Mouse (Mus musculus): ENCODE measurements around the gene Tesk1. TPM values are rescaled to one million over a fixed set of nuclear protein-coding genes. Genes with fewer than 3 reads are reported as not detected.

Tesk1 gene
- total and polyA plus RNA-seq, 3 experiments, result 1.9 to 6.0 (median 4.5) TPM

GRCm38 (mm10) chr4:43478906-43479832, 37.4 kb downstream of the Tesk1 start (continued):
- peak; percentile 70; the same call in 1 of the 2 replicates for TF ChIP-seq MAZ (IDR thresholded peaks at IDR 0.05; ENCODE audit: low read depth, low read length)
- TF ChIP-seq GABPA (IDR thresholded peaks at IDR 0.05; ENCODE audit: insufficient replicate concordance, low read depth, low read length), result no peak
- TF ChIP-seq NELFE (IDR thresholded peaks at IDR 0.05; ENCODE audit: low read depth, low read length), result no peak
- no peak for TF ChIP-seq PAX5 (IDR thresholded peaks at IDR 0.05; ENCODE audit: low read length)
- TF ChIP-seq USF1 (IDR thresholded peaks at IDR 0.05; ENCODE audit: low read depth, low read length), result no peak
- no peak for TF ChIP-seq MAFK (IDR thresholded peaks at IDR 0.05; ENCODE audit: insufficient replicate concordance, low read length)
- TF ChIP-seq HCFC1 (IDR thresholded peaks at IDR 0.05; ENCODE audit: low read depth, low read length), result no peak

GRCm38 (mm10) chr4:43480985-43481384, 39.2 kb downstream of the Tesk1 start:
- Histone ChIP-seq H3K4me1 (ENCODE audit: control insufficient read depth in 1 of 2, insufficient read depth in 2 of 2) (peaks cover 10 to 42% of the 10 kb centered on the region in 2 experiments), H3K79me2 (replicated peaks; ENCODE audit: control insufficient read depth, extremely low read depth, insufficient read depth, poor library complexity, severe bottlenecking) (no peaks in the 10 kb centered on the region)
- DNase-seq (ENCODE audit: extremely low read depth), result no peak

GRCm38 (mm10) chr4:43481894-43482456, 40.2 kb downstream of the Tesk1 start:
- Histone ChIP-seq H3K4me3 (replicated peaks in 1 of 3; ENCODE audit: low read depth in 2 of 3, low read length in 2 of 3, poor library complexity in 1 of 3) (peak overlapping the region in 1 of 3 experiments; percentile 58), H3K27me3 (replicated peaks) (no peaks in the 10 kb centered on the region), H3K27ac (ENCODE audit: insufficient read depth, low read depth) (no peak overlapping the region), H3K79me2 (replicated peaks; ENCODE audit: control insufficient read depth, extremely low read depth, insufficient read depth, poor library complexity, severe bottlenecking) (no peaks in the 10 kb centered on the region), H3K9me3 (replicated peaks; ENCODE audit: low read length) (peaks cover 3% of the 10 kb centered on the region), H3K4me2 (ENCODE audit: insufficient read depth, low read depth, poor library complexity, severe bottlenecking) (no peak overlapping the region), H3K9ac (ENCODE audit: insufficient read depth, low read depth) (no peak overlapping the region), H3K36me3 (replicated peaks in 1 of 2; ENCODE audit: control insufficient read depth in 1 of 2, insufficient read depth in 1 of 2, low read length in 1 of 2) (no peaks in the 10 kb centered on the region), H3K4me1 (ENCODE audit: control insufficient read depth in 1 of 2, insufficient read depth in 2 of 2) (peaks cover 10 to 36% of the 10 kb centered on the region in 2 experiments)
- TF ChIP-seq ETS1 (conservative IDR thresholded peaks at IDR 0.05; ENCODE audit: low read depth, low read length), result 0 out of 2 replicates have a peak, but pooled peaks have one; percentile 17
- TF ChIP-seq TCF12 (IDR thresholded peaks at IDR 0.05; ENCODE audit: low read depth, low read length), result no peak
- peak; percentile 88 for TF ChIP-seq ZNF384 (IDR thresholded peaks at IDR 0.05; ENCODE audit: low read depth, low read length)
- DNase-seq (ENCODE audit: extremely low read depth), result peak; percentile 45
- in situ Hi-C loops (cut with MboI; ENCODE audit: low pct_ligation_motif_present, low pct_unique_long_range_greater_than_20kb, low sequenced_read_pairs), result loop anchor here (5.0 kb wide), 1 partner anchor 40 kb away; the partner anchor contains the start of gene Tesk1
- dilution Hi-C loops (cut with MboI; ENCODE audit: extremely low pct_ligation_motif_present, extremely low pct_unique_long_range_greater_than_20kb, low sequenced_read_pairs), result no loop called here

More at GRCm38 (mm10) chr4:43480985-43481384, 39.2 kb downstream of the Tesk1 start:
- TF ChIP-seq SMC3 (IDR thresholded peaks at IDR 0.05; ENCODE audit: low read depth, low read length), result no peak
- no peak for TF ChIP-seq E2F4 (IDR thresholded peaks at IDR 0.05; ENCODE audit: insufficient replicate concordance, low read depth, low read length)
- no peak for TF ChIP-seq NELFE (IDR thresholded peaks at IDR 0.05; ENCODE audit: low read depth, low read length)
- no peak for TF ChIP-seq POLR2AphosphoS2 (IDR thresholded peaks at IDR 0.05; ENCODE audit: low read depth, low read length)
- no peak for TF ChIP-seq KAT2A (IDR thresholded peaks at IDR 0.05; ENCODE audit: insufficient replicate concordance, low read length)
- no peak for TF ChIP-seq CTCF (conservative IDR thresholded peaks at IDR 0.05 in 1 of 2, IDR thresholded peaks at IDR 0.05 in 1 of 2; ENCODE audit: low read depth in 2 of 2, low read length in 2 of 2)
- no peak for TF ChIP-seq MYC (IDR thresholded peaks at IDR 0.05; ENCODE audit: low read depth, low read length)
- no peak for TF ChIP-seq MEF2A (IDR thresholded peaks at IDR 0.05; ENCODE audit: borderline replicate concordance, low read depth, low read length)
- TF ChIP-seq ELF1 (IDR thresholded peaks at IDR 0.05; ENCODE audit: low read depth, low read length), result no peak
- no peak for TF ChIP-seq MXI1 (IDR thresholded peaks at IDR 0.05; ENCODE audit: low read depth, low read length)
- TF ChIP-seq MAZ (IDR thresholded peaks at IDR 0.05; ENCODE audit: low read depth, low read length), result no peak
- TF ChIP-seq RCOR1 (conservative IDR thresholded peaks at IDR 0.05; ENCODE audit: low read depth, low read length), result no peak
- TF ChIP-seq NRF1 (IDR thresholded peaks at IDR 0.05; ENCODE audit: low read depth, low read length), result no peak
- no peak for TF ChIP-seq SIN3A (IDR thresholded peaks at IDR 0.05; ENCODE audit: low read length)
- TF ChIP-seq GABPA (IDR thresholded peaks at IDR 0.05; ENCODE audit: insufficient replicate concordance, low read depth, low read length), result no peak
- H3K27ac ChIP-seq (ENCODE audit: insufficient read depth, low read depth), result no peak overlapping the region
- in situ Hi-C loops (cut with MboI; ENCODE audit: low pct_ligation_motif_present, low pct_unique_long_range_greater_than_20kb, low sequenced_read_pairs), result loop anchor here (5.0 kb wide), 1 partner anchor 39 kb away; the partner anchor contains the start of gene Tesk1
- no peak overlapping the region for H3K9ac ChIP-seq (ENCODE audit: insufficient read depth, low read depth)
- no peaks in the 10 kb centered on the region for H3K27me3 ChIP-seq (replicated peaks)
- dilution Hi-C loops (cut with MboI; ENCODE audit: extremely low pct_ligation_motif_present, extremely low pct_unique_long_range_greater_than_20kb, low sequenced_read_pairs), result no loop called here
- peaks cover 3% of the 10 kb centered on the region for H3K9me3 ChIP-seq (replicated peaks; ENCODE audit: low read length)
- H3K4me2 ChIP-seq (ENCODE audit: insufficient read depth, low read depth, poor library complexity, severe bottlenecking), result no peak overlapping the region
- H3K36me3 ChIP-seq (replicated peaks in 1 of 2; ENCODE audit: control insufficient read depth in 1 of 2, insufficient read depth in 1 of 2, low read length in 1 of 2), result no peaks in the 10 kb centered on the region
- H3K4me3 ChIP-seq (replicated peaks in 1 of 3; ENCODE audit: low read depth in 2 of 3, low read length in 2 of 3, poor library complexity in 1 of 3), result no peak overlapping the region
